Mouse (Mus musculus) left cerebral cortex, adult 2 months (tissue): Measurements from ENCODE around the gene Gm4881. TPM values are rescaled to one million over a fixed set of nuclear protein-coding genes. Genes with fewer than 3 reads are reported as not detected.

Experiments used
- DNase-seq, 2 experiments: peaks; one replicate each; pipeline ENCODE4 v3.0.0; 2021 to 2022; ENCODE audit warnings: low spot score in 2 of 2, mixed read lengths in 1 of 2; ENCODE audit errors: extremely low spot score in 1 of 2
- H3K27ac ChIP-seq: fragments of 200-600 bp; 2 replicates; pipeline ENCODE4 v1.8.1; 2022
- H3K4me3 ChIP-seq: fragments of 200-600 bp; 2 replicates; pipeline ENCODE4 v1.8.1; 2022
- CTCF ChIP-seq: fragments of 200-600 bp; IDR thresholded peaks from 2 replicates; pipeline ENCODE4 v1.8.1; 2022; ENCODE audit warnings: antibody characterized with exemption, mild to moderate bottlenecking, moderate library complexity
- intact Hi-C: fragments of 180-260 bp; cut with DNase I; formaldehyde crosslinking; loops from one replicate; pipeline ENCODE4 v1.15.1; 2025
- long read RNA-seq, 2 experiments: library from polyadenylated mRNA; stranded (forward); transcript quantifications; one replicate each; pipeline ENCODE4 v2.0.0; 2021; ENCODE audit warnings: borderline mapping rate in 2 of 2
- total RNA-seq, 2 experiments: library from RNA; stranded (reverse); gene quantifications; 2 replicates each; pipeline ENCODE4 v1.2.3; 2021

The Gm4881 gene
- not detected for total RNA-seq
- long read RNA-seq, experiment 1: 0 reads
- long read RNA-seq, experiment 2, partial matches to known transcripts: 0 of 1 reads
- long read RNA-seq, experiment 2, other reads (novel, unspliced or antisense): 1 of 1 reads

DNA sequence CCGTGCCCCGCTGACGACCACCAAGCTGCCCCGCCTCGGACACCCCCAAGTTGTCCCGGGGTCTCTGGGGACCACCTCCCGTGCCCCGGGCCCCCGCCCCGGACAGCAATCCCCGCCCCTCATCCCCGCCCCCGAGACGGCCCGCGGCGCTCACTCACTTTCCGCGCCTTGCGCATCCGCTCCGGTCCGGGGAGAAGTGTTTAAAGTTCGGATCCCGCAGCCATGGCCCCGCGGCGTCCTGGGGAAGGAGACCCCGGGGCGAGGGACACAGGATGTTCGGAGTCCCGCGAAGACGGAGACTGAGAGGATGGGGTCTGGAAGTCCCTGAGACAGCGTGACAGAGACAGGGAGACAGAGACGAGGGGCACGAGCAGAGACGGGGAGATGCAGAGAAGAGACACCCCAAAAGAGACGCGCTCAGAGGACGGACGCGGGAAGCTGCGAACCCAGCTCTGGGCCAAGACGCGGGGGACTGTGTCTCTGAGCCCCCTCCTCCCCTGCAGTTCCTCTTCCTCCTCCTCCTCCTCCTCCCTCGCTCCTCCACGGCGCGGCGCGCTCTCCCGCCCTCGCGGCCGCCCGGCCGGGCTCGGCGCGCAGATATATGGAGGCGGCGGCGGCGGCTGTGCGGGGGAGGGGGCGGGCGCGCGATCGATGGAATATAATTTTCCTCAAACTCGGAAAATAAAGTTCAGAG, at the start of gene Gm4881:
Gm4881 (minus strand) TSS at position 238 of the 694 bp plus-strand sequence.
- TF ChIP-seq CTCF: no peak

DNA sequence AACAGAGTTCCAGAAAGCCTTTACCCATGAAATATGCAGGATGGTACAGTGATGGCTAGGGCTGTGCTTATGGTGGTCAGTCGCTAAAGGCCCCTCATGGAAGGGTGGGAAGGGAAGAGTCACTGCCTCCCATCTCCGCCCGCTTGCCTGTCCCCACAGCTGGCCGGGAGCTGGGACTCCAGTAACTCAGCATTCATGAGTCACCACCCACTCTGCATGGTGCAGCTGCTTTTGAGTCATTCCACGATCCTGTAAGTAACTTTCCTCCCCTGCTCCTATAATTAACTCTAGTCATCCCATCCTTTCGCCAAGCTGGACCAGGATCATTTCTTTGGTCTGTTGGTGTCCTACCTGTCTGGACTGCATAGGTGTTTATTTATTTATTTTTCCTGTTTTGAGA, 48.8 kb upstream of the Gm4881 start:
- Histone ChIP-seq H3K4me3 (no peak overlapping the region), H3K27ac (peak overlapping the region; percentile 45; the same call in 1 of the 2 replicates)
- no peak for DNase-seq
- TF ChIP-seq CTCF: no peak
- intact Hi-C loops: loop anchor here (2.0 kb wide), 1 partner anchor 14 kb away; no protein-coding TSS in a partner anchor

More for the DNA sequence above, at the start of gene Gm4881:
- no peak within 1 kb of the TSS for H3K27ac ChIP-seq
- intact Hi-C loops: no loop called here
- H3K4me3 ChIP-seq: peak within 1 kb of the TSS; percentile 11; the same call in 1 of the 2 replicates
- no peak for DNase-seq

DNA sequence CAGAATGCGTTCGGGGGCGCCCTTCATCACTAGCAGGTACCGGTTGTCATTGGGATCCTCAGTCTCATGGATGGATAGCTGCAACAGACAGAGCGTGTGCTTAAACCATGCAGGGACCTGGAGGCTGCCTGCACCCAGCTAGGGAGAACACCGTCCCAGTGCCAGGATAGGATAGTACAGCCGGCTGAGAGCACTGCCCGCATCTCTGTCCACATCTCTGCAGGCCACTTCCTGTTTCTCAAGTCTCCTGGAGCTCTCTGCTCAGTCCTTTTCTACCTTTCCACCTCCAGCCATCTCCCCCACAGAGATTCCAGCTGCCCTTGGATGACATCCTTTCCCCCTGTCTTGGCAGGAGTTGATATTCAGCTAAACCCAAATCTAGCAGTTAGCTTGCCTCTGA, 46.2 kb upstream of the Gm4881 start:
- intact Hi-C loops: no loop called here
- Histone ChIP-seq H3K27ac (no peak overlapping the region), H3K4me3 (no peak overlapping the region)
- TF ChIP-seq CTCF: no peak
- no peak for DNase-seq

DNA sequence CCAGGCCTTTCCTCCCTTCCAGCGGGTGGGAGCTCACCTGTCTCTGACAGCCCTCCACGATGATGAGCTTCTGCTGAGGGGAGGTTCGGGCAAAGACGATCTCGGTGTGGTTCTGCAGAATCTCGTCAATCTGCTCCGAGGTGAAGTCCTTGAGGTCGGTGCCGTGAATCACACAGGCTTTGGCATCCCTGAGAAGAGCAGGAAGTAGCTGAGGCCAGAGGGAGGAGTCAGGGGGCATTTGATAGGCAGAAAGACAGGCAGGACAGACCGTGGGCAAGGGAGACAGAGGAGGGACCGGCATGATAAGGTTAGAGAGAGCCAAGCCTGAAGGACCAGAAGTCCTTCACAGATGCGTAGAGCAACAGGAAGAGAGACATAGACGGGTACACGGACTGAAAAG, 43.6 kb upstream of the Gm4881 start:
- DNase-seq: no peak

DNA sequence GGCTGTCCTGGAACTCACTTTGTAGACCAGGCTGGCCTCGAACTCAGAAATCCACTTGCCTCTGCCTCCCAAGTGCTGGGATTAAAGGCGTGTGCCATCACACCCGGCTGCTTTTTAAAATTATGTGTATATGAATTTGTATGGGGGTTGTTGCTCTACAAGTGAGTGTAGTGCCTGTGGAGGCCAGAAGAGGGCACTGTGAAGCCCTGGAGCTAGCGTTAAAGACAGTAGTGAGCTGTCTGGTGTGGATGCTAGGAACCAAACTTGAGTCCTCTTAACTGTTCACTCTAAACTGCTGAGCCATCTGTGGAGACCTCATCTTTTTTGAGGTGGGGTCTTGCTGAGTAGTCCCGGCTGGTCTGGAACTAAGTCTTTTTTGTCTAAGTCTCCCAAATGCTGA, 41.5 kb upstream of the Gm4881 start:
- Histone ChIP-seq H3K4me3 (no peak overlapping the region), H3K27ac (no peak overlapping the region)
- TF ChIP-seq CTCF: peak; percentile 57
- no peak for DNase-seq
- intact Hi-C loops: no loop called here

More for the DNA sequence above, 43.6 kb upstream of the Gm4881 start:
- Histone ChIP-seq H3K27ac (no peak overlapping the region), H3K4me3 (no peak overlapping the region)
- intact Hi-C loops: no loop called here
- TF ChIP-seq CTCF: no peak

DNA sequence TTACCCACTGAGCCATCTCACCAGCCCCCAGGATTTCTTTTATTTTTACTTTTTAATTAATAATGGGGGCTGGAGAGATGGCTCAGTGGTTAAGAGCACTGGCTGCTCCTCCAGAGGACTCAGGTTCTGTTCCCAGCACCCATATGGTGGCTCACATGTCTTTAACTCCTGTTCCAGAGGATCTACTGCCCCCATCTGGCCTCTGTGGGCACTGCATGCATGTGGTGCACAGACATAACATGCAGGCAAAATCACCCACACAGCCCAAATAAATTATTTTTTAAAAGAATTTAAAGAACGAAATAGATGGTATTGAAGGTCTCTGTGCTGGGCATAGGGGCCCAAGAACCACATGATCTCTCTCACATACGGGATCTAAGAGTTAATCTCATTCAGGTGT, 40.0 kb upstream of the Gm4881 start:
- no peak for DNase-seq
- no peak overlapping the region for H3K4me3 ChIP-seq
- H3K27ac ChIP-seq: no peak overlapping the region
- peak; percentile 50 for TF ChIP-seq CTCF
- intact Hi-C loops: no loop called here

DNA sequence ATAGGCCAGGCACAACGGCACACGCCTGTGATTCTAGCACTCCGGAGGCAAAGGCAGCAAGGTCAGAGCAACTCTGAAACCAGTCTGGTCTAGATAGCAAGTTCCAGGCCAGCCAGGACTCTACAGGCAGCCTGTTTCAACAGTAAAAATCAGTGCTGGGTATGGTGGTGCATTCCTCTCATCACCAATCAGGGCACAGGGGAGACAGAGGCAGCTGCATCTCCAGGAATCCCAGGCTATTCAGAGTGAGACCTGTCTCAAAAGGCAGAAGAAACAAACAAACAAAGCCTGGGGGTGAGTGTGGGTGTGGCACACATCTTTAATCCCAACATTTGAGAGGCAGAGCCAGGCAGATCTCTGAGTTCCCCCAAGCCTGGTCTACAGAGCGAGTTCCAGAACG, 39.1 kb upstream of the Gm4881 start:
- DNase-seq: no peak
- no peak overlapping the region for H3K27ac ChIP-seq
- intact Hi-C loops: no loop called here
- no peak overlapping the region for H3K4me3 ChIP-seq
- no peak for TF ChIP-seq CTCF

DNA sequence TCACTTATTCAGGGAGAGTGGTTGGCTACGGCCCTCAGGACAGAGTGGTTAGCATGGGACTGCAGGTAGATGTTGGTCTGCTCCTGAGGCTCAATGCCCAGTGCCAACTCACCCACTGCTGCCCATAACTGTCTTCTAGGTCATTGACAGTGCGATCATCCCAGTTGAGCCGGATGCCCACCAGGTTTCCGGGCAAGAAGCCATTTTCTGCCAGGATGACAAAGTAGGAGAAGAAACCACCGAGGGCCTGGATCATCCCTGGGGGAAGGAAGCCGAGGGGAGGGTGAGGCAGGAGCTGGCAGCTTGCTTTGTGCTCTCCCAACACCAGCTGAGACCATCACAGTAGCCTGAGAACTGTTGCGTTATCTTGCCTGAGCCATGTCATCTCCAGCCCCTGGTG, 36.1 kb upstream of the Gm4881 start:
- intact Hi-C loops: no loop called here
- no peak for DNase-seq
- TF ChIP-seq CTCF: no peak
- no peak overlapping the region; the same call in 1 of the 2 replicates for H3K27ac ChIP-seq
- H3K4me3 ChIP-seq: no peak overlapping the region

DNA sequence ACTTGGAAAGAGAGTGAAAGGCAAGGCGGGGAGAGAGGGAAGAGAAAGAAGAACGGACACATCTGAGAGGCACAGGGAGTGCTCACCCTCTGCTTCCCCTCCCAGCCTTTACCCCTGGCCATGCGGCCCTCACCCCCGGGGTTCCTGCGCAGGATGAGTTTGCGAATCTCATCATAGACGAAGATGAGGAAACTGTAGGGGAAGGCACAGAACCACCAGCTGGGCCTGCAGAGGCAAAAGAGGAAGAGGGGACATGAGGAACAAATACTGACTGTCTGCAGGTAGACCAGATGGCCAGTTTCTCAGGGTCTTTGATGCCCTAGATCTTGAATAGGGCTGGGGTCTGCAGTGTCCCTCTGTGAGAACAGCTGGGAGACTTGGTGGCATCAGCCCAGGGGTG, 34.5 kb upstream of the Gm4881 start:
- no peak for TF ChIP-seq CTCF
- Histone ChIP-seq H3K4me3 (no peak overlapping the region), H3K27ac (peak overlapping the region; percentile 40; the same call in 1 of the 2 replicates)
- intact Hi-C loops: loop anchor here (2.0 kb wide), 1 partner anchor 14 kb away; no protein-coding TSS in a partner anchor
- DNase-seq: no peak

DNA sequence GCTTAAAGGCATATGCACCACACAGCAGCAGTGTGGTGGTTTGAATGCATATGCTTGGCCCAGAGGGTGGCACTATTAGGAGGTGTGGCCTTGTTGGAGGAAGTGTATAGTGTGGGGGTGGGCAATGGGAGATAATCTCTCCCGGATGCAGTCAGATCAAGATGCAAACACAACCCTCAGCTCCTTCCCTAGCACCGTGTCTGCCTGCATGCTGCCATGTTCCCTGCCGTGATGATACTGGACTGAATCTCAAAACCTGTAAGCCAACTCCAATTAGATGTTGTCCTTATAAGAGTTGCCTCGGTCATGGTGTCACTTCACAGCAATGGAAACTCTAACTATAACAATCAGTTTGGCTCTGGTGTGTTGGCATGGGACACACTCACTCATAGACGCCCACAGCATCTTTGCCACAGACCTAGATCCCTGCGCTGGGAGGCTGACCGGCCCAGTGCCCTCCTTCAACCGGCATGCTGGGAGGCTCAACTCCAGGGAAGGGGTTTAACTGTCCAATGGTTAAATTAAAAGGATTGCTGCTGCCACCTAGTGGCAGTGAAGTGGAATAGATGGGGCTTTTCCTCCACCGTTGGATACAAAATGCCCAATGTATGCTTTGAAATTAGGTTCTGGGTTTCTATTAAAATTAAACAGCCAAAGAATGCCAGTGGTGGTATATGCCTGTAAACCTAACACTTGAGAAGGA, 30.8 kb upstream of the Gm4881 start:
- no peak for DNase-seq
- intact Hi-C loops: loop anchor here (5.0 kb wide), 1 partner anchor 262 kb away; the partner anchor contains the start of gene Gsk3a
- no peak overlapping the region for H3K27ac ChIP-seq
- no peak overlapping the region for H3K4me3 ChIP-seq
- TF ChIP-seq CTCF: peak; percentile 90

DNA sequence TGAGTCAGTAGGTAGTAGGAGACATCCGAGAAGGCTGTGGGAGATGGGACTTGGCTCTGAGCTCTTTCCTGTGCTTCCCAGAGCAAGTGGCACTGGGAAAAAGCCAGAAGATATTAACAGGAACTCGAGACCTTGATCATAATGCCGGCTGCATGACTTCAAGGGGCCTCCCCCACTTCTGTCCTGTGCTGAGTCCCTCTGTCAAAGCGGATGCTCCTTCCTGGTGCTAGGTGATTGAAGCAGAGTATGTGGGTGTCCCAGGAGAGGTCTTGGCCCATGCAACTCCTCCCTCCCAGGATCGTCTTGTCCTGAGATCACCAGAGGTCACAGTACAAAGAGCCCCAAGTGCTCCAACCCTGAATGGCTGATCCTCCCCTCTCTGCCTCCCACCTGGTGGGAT, 29.6 kb upstream of the Gm4881 start:
- intact Hi-C loops: loop anchor here (5.0 kb wide), 1 partner anchor 263 kb away; the partner anchor contains the start of gene Gsk3a
- DNase-seq: no peak
- no peak overlapping the region for H3K27ac ChIP-seq
- no peak overlapping the region for H3K4me3 ChIP-seq
- no peak for TF ChIP-seq CTCF

DNA sequence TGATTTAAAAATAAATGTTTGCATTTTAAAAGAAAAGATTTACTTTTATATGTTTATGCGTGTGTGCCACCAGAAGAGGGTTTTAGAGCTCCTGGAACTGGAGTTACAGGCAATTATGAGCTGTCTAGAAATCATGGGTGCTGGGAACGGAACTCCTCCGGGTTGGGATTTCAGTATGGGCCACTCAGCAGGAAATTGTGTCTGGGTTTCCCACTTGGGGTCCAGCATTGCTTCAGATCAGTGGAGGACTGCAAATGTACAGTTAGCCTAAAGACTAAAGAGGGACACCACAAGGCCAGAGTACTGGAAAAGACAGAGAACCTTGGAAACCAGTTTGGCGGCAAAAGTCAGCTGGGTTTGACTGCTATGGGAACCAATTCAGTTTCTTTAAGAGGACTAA, 28.9 kb upstream of the Gm4881 start:
- no peak for TF ChIP-seq CTCF
- H3K4me3 ChIP-seq: no peak overlapping the region
- intact Hi-C loops: loop anchor here (5.0 kb wide), 1 partner anchor 264 kb away; the partner anchor contains the start of gene Gsk3a
- H3K27ac ChIP-seq: no peak overlapping the region
- DNase-seq: no peak
